Mouse (Mus musculus): ENCODE measurements around the gene Ncbp1. TPM values are rescaled to one million over a fixed set of nuclear protein-coding genes. Genes with fewer than 3 reads are reported as not detected.

Ncbp1 gene
- polyA plus RNA-seq, 1 experiment from 2014 or later = 27.7 TPM

DNA sequence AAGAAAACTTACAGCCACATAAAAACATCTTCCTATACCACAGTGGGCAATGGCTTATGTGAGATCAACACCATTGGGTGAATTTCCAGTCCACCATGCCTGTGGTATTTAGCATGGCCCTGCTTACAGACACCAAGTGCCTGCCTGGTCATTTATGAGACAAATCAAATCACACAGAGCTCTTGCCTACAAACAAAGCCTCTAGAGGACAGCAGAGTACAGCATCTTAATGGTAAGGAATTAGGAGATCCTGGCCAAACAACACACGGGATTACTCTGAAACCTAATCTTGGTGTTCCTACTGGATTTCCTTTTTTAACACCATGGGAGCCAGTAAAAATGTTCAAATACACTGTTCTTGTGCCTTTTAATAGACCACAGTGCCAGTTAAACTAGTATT is 23.1 kb upstream of the Ncbp1 start:
- 100% methylated on average over 1 of the region's 1 CpGs for WGBS (ENCODE audit: missing documents)
- Histone ChIP-seq H3K79me2 (ENCODE audit: inconsistent target) (no peaks in the 10 kb centered on the region), H3K27ac (no peak overlapping the region), H3K4me3 (ENCODE audit: inconsistent target) (no peak overlapping the region), H3K36me3 (ENCODE audit: inconsistent target) (peaks cover 62% of the 10 kb centered on the region)

DNA sequence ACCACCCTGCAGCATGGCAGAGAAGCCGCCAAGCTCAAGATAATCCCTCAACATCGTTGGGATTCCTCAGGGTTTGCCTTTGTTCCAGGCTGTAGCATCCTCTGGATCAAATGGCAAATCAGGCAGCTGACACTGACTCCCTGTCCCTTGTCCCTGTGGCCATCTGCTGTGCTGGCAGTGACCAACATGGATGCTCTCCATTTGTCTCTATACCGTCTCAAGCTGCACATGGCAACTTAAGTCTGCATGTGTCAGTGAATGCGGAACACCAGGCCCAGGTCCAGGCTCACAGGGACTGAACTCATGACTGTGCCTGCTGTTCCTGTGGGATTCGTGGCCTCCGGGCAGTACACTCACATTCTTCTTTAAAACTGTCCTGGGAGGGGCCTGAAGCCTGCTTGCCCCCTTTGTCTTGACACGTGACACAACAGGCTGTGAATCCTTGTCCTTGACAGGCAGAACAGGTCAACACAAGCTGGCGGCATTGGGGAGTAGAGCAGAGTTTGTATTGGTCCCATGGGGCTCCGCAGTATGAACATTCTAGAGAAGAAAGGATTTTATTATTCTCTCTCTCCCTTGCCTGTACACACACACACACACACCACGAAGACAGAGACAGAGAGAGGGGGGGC is 21.8 kb upstream of the Ncbp1 start:
- WGBS (ENCODE audit: missing documents) = 91% methylated on average over 9 of the region's 10 CpGs
- no peaks in the 10 kb centered on the region for H3K79me2 ChIP-seq (ENCODE audit: inconsistent target)
- peaks cover 75% of the 10 kb centered on the region for H3K36me3 ChIP-seq (ENCODE audit: inconsistent target)
- no peak overlapping the region for H3K27ac ChIP-seq
- no peak overlapping the region for H3K4me3 ChIP-seq (ENCODE audit: inconsistent target)

GRCm38 (mm10) chr4:46117536-46117935 is 20.9 kb upstream of the Ncbp1 start:
- H3K27ac ChIP-seq = no peak overlapping the region
- H3K36me3 ChIP-seq (ENCODE audit: inconsistent target) = peaks cover 80% of the 10 kb centered on the region
- no peak overlapping the region for H3K4me3 ChIP-seq (ENCODE audit: inconsistent target)
- WGBS (ENCODE audit: missing documents) = 98% methylated on average over 4 of the region's 4 CpGs
- no peaks in the 10 kb centered on the region for H3K79me2 ChIP-seq (ENCODE audit: inconsistent target)

DNA sequence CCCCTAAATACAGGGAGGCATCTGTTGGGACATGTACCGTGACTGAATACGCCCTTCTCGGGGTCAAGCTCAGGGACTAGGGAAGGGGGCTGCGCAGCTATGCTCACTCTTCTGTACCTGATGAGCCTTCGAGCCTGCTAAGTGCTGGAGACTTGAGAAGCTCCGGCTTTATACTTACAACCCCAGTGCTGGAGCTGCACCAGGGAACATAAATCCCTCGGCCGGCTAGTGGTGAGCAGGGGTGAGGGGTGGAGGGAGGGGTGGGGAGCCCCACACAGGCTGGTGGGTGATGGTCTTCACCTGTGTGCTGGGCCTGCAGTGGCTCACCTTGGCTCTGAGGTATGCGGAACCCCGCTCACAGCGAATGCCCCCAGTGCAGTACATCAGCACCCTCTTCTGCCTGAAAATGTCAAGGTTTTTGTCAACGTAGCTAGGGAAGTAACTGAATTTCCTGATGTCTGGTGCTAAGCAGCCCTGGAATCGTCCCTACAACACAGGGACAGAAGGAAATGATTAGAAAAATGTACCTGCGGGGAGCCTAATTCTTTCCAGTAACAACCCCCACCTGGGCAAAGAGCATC is 18.8 kb upstream of the Ncbp1 start:
- Histone ChIP-seq H3K79me2 (ENCODE audit: inconsistent target) (no peaks in the 10 kb centered on the region), H3K27ac (no peak overlapping the region), H3K4me3 (ENCODE audit: inconsistent target) (no peak overlapping the region), H3K36me3 (ENCODE audit: inconsistent target) (peaks cover 84% of the 10 kb centered on the region)
- 97% methylated on average over 14 of the region's 14 CpGs for WGBS (ENCODE audit: missing documents)

GRCm38 (mm10) chr4:46120767-46121166 is 17.6 kb upstream of the Ncbp1 start:
- no peak overlapping the region for H3K4me3 ChIP-seq (ENCODE audit: inconsistent target)
- H3K27ac ChIP-seq = no peak overlapping the region
- H3K36me3 ChIP-seq (ENCODE audit: inconsistent target) = peaks cover 86% of the 10 kb centered on the region
- WGBS (ENCODE audit: missing documents) = 90% methylated on average over 3 of the region's 3 CpGs
- H3K79me2 ChIP-seq (ENCODE audit: inconsistent target) = no peaks in the 10 kb centered on the region

- no peak overlapping the region for H3K4me3 ChIP-seq (ENCODE audit: inconsistent target)
- no peaks in the 10 kb centered on the region for H3K79me2 ChIP-seq (ENCODE audit: inconsistent target)
- 0 out of 2 replicates have a peak overlapping the region, but pooled peaks have one; percentile 7 for H3K27ac ChIP-seq
- peaks cover 73% of the 10 kb centered on the region for H3K36me3 ChIP-seq (ENCODE audit: inconsistent target)
- whole genome bisulfite sequencing (ENCODE audit: missing documents) = 93% methylated on average over 6 of the region's 6 CpGs
Measured at GRCm38 (mm10) chr4:46123358-46123757, 15.1 kb upstream of the Ncbp1 start.

DNA sequence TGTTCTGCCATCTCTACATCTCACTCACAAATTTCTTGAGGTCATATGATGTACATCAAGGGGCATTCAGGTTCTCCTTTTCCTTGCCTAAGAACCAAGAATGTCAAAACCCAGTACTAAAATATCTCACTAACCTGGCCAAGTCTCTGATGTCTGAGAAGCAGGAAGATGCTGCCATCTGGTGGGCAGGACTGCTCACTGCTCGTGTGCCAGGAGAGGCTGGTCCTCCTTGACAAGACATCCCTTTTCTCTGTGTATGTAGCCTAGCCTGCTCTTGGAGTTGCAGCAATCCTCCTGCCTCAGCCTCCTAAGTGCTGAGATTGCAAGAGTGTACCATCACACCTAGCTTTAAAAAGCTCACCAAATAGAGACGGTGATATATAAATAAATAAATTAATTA is 11.9 kb upstream of the Ncbp1 start:
- WGBS (ENCODE audit: missing documents) = 37% methylated on average over 2 of the region's 2 CpGs
- no peak overlapping the region for H3K27ac ChIP-seq
- peaks cover 71% of the 10 kb centered on the region for H3K36me3 ChIP-seq (ENCODE audit: inconsistent target)
- H3K4me3 ChIP-seq (ENCODE audit: inconsistent target) = no peak overlapping the region
- H3K79me2 ChIP-seq (ENCODE audit: inconsistent target) = no peaks in the 10 kb centered on the region; the same call in 1 of the 2 replicates

- Histone ChIP-seq H3K79me2 (ENCODE audit: inconsistent target) (peaks cover 13% of the 10 kb centered on the region; the same call in 1 of the 2 replicates), H3K27ac (no peak overlapping the region), H3K4me3 (ENCODE audit: inconsistent target) (no peak overlapping the region), H3K36me3 (ENCODE audit: inconsistent target) (peaks cover 83% of the 10 kb centered on the region)
- 97% methylated on average over 5 of the region's 8 CpGs for WGBS (ENCODE audit: missing documents)
Measured at GRCm38 (mm10) chr4:46129311-46130004, 9.0 kb upstream of the Ncbp1 start.

- Histone ChIP-seq H3K79me2 (ENCODE audit: inconsistent target) (peaks cover 20% of the 10 kb centered on the region; the same call in 1 of the 2 replicates), H3K36me3 (ENCODE audit: inconsistent target) (peaks cover 82% of the 10 kb centered on the region), H3K4me3 (ENCODE audit: inconsistent target) (no peak overlapping the region), H3K27ac (no peak overlapping the region)
- 96% methylated on average over 3 of the region's 3 CpGs for WGBS (ENCODE audit: missing documents)
Measured at GRCm38 (mm10) chr4:46130221-46130620, 8.2 kb upstream of the Ncbp1 start.

DNA sequence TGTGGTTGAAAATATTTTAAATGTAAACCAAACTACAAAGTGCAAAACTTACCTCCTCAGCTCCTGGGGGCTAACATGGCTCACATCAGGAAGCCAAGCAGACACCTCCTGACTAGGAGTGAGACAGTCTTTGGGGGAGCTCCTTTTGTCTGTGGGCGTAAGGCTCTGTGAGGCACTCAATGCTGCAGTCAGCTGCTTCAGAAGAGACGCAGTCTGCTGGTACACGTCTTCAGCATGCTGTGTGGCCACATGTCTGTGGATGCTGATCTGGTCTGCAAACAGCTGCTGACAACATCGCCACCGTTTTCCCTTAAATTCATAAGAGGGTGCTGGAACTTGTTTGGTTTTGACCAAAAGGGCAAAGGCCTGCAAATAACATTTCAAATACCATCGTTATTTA is 6.6 kb upstream of the Ncbp1 start:
- no peak overlapping the region for H3K4me3 ChIP-seq (ENCODE audit: inconsistent target)
- no peak overlapping the region for H3K27ac ChIP-seq
- peaks cover 72% of the 10 kb centered on the region for H3K36me3 ChIP-seq (ENCODE audit: inconsistent target)
- peaks cover 32% of the 10 kb centered on the region for H3K79me2 ChIP-seq (ENCODE audit: inconsistent target)
- 93% methylated on average over 6 of the region's 6 CpGs for WGBS (ENCODE audit: missing documents)

GRCm38 (mm10) chr4:46137629-46138286 is 655 bp upstream of the Ncbp1 start:
- WGBS (ENCODE audit: missing documents) = 11% methylated on average over 17 of the region's 17 CpGs

GRCm38 (mm10) chr4:46144323-46144722 is 5.9 kb downstream of the Ncbp1 start:
- Histone ChIP-seq H3K27ac (no peak overlapping the region), H3K4me3 (ENCODE audit: inconsistent target) (no peak overlapping the region), H3K36me3 (ENCODE audit: inconsistent target) (peaks cover 4% of the 10 kb centered on the region; the same call in 1 of the 2 replicates), H3K79me2 (ENCODE audit: inconsistent target) (peaks cover 66% of the 10 kb centered on the region)
- WGBS (ENCODE audit: missing documents) = 79% methylated on average over 3 of the region's 3 CpGs

More at GRCm38 (mm10) chr4:46137629-46138286, 655 bp upstream of the Ncbp1 start:
- peaks cover 22% of the 10 kb centered on the region for H3K36me3 ChIP-seq (ENCODE audit: inconsistent target)
- H3K79me2 ChIP-seq (ENCODE audit: inconsistent target) = peaks cover 87% of the 10 kb centered on the region
- H3K4me3 ChIP-seq (ENCODE audit: inconsistent target) = peak overlapping the region; percentile 83
- peak overlapping the region; percentile 67 for H3K27ac ChIP-seq

DNA sequence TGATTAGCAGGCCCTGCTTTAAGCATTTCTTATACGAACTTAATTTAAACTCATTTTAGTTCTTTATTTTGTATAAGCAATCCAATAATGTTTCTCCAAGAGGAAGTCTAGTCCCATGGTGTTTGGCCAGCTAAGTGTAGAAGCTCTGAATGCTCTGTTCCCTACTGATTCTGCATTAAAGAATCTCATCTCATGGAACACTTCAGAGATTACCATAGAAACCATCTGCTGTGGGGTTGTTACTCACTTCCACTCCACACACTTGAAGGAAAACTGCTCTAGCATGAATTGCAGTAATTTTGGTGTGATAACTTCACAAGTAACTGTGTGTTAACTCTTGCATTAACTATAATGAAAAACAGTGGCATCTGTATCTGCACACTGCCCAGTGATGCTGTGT is 8.5 kb downstream of the Ncbp1 start:
- H3K79me2 ChIP-seq (ENCODE audit: inconsistent target) = peaks cover 40% of the 10 kb centered on the region
- WGBS (ENCODE audit: missing documents) = 100% methylated on average over 1 of the region's 1 CpGs
- H3K36me3 ChIP-seq (ENCODE audit: inconsistent target) = peaks cover 17% of the 10 kb centered on the region; the same call in 1 of the 2 replicates
- H3K4me3 ChIP-seq (ENCODE audit: inconsistent target) = no peak overlapping the region
- H3K27ac ChIP-seq = no peak overlapping the region

DNA sequence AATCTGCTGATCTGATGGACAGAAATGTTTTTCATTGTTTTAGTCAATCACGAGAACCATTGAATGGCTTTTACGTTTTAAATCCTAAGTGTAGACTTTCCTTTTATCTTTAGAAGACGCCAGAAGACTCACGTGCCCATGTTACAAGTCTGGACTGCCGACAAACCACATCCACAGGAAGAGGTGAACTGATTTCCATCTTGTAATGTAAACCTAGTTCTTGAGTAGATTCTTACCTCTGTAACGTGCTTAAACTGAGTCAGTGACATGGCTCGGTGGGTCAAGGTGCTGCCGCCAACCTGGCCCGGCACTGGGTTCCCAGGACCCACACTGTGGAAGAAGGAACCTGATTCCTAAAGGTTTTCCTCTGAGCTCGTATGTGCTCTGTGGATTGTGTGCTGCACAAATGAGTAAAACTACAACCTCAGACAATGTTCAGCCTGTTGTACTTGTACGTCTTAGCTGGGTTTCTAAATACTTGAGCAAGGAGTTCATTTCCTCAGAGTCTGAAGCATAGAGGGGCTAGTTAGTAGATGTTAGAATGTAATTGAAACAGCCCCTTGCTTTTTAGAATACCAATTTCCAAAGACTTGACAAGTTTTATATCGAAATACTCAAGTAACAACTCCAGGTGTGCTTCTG is 13.6 kb downstream of the Ncbp1 start:
- 94% methylated on average over 12 of the region's 12 CpGs for WGBS (ENCODE audit: missing documents)
- H3K4me3 ChIP-seq (ENCODE audit: inconsistent target) = no peak overlapping the region
- H3K79me2 ChIP-seq (ENCODE audit: inconsistent target) = no peaks in the 10 kb centered on the region
- H3K27ac ChIP-seq = no peak overlapping the region
- H3K36me3 ChIP-seq (ENCODE audit: inconsistent target) = peaks cover 68% of the 10 kb centered on the region

All from macrophage (primary cell).